Mouse (Mus musculus): ENCODE data around the gene Mbtd1.
"Not testable (repeated sequence)": the region's sequence is repeated elsewhere in the genome, so short reads cannot be mapped to it uniquely, and the experiment has no call there.

Gene Mbtd1

DNA sequence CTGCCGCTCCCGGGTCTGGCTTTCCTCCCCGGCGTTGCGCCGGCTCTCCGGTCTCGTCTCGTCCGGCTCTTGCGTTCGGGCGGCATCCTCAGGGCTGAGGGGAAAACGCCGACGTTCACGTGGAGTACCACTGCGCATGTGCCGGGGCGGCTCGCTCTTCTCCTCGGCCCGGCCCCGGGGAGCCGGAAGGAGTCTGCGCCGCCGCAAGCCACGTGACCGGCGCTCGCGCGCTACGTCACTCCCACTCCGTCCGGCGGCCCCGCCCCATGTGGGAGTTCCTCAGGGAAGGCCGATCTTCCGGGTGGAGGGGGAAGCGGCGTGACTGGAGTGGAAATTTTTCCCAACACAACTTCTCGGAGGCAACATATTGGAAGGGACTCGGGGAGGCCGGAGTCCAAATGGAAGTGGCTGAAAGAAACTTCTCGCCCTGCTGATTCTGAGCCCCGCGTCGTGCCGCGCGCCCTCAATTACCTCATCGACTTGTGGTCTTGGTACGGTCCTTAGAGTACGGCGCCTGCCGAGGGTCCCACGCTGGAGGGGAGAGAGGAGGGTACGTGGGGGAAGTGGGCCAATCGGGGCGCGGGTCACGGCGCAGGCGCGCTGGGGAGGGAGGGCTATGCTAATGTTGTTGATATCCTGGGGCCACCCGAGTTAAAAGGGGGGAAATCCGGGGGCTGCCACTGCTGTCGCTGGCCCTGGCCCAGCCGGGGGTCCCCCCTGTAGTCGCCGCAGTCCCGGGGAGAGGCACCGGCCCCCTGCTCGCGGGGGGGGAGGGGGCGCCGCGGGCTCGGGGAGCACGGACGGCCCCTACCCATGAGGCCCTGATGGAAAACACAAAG lies at the start of gene Mbtd1, which contains the start of gene Utp18:
Gene Mbtd1 (plus strand): TSS at position 281 of the 839 bp plus-strand sequence.
Gene Utp18 (minus strand): TSS at position 195 of the 839 bp plus-strand sequence.
- peak; percentile 99 for DNase-seq (ENCODE audit: low read depth, low spot score)

DNA sequence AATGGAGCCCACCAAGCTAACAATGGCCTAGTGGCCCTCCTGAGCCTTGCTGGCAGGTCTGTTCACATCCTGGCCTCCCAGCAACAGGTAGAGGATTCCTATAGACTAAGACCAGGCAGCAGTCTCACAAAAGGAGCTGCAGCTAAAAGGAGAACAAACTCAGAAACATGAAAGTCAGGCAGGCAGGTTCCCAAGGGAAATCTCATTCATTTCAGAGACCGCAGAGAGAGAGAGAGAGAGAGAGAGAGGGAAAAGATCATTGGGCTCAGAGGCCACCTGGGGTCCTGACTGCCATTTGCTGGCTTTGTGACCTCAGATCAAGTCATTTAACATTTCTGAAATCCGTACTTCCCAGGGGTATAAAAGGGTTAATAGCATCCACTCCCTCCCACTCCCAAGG lies 38.3 kb upstream of the Mbtd1 start:
- DNase-seq (ENCODE audit: low read depth, low spot score) = no peak

DNA sequence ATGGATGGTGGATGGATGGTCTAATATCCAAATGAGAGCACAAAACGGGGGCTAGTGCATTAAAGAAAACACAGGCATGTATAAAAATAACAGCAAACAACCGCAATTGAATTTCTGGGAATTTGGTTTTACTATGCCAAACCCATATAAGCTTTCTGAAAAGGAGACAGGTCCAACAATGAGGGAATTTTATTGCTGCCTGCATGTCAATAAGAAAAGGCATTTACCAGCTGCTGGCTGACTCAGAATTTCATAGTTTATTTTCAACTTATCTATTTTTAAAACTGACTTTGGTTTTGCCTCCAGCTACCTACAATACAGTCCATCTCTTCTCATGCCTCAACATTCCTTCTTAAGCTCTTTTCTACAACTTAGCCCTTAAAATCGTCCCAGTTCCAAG lies 33.1 kb upstream of the Mbtd1 start:
- no peak for DNase-seq (ENCODE audit: low read depth, low spot score)

DNA sequence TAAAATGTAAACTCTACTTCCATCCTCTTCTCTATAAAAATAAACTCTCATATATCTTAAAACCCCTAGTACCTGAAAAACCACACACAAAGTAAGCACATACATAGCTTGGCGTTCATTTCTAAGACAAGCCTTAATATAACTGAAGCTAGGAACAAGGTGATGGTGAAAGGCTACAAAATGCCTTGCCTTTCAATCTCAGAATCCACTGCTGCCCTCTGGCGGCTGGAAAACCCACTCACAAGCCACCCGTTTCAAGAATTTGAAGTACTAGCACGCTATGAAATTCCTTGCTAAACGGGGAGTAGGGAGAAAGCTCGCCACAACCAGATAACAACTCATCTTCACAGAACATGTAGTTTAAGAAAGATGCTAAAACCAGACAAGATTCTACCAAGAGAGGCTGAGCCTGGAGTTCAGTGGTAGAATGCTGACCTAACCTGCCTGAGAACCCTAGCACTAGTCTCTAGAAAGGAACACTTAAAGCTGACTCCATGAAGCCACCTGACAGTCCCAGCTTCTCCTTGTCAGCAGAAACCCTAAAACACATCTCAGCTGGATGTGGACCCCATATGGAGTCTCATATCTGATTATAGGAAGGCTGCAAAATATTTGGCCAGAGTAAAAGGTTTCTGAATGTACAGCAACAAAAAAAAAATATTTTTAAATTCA lies 29.2 kb upstream of the Mbtd1 start:
- DNase-seq (ENCODE audit: low read depth, low spot score) = peak; percentile 81

DNA sequence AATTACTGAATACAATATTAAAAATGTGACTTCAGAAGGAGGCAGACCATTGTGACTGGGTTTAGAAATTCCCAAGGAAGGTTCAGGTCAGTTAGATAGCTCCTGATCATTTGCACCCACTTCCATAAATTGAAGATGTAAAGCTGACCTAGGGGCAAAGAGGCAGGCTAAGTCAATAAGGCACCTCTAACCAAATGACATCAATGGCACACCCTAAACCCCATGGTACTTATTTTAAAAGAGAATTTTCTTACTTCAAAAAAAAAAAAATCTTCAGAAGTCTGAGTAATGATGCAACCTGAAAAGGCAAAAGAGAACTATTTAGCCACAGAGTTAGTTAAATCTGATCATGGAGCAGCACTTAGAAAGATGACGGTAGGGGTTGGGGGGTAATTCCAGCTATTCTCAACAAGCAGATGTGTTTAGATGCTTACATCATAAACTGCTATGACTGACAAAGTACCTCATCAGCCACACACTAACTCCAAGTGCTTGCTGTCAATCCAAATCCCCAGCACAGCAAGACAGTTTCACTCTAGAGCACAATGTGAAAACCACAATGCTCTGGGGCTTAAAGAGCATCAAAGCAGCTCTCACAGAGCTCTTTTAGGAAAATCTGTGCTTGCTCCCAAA lies 25.0 kb upstream of the Mbtd1 start:
- no peak for DNase-seq (ENCODE audit: low read depth, low spot score)

DNA sequence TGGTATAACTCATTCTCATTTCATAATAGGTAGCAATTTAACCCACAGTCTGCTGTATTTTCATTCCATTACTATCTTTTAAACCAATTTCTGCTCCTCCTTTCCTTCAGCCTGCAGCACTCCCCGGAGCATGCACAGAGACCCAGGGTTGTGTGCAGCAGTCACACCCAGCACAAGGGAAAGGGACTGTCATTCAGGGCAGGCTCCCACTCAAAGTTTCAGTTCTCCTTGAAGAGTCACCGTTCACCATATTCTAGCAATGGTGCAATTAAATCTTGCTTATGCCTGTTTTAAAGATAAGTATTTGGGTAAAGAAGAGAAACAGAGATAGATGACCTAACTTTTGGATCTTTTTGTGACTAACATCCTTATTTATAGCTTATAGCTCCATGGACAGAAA lies 24.5 kb upstream of the Mbtd1 start:
- DNase-seq (ENCODE audit: low read depth, low spot score) = no peak

DNA sequence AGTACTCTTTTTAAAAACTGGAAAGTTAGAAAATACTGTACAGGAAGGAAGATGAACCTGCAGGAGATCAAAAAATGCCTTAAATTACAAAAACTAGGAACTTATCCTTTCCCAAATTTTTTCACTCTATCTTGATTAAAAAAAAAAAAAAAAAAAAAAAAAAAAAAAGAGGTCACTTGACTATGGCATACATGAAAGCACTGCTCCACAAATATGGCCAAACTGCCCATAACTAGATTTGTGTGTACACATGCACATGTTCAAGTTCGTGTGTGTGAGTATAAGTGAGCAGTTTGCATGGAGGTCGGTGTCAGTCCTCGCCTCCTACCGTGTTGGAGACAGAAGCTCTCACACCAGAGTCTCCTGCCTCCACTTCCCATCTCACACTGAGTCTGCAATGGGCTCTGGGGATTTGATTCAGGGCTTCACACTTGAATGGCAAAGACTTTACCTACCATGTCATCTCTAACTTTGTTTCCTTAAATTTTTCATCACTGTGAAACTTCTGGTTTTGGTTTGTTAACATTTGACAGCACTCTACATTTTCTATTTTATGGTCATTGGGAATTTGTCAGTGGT lies 23.5 kb upstream of the Mbtd1 start:
- DNase-seq (ENCODE audit: low read depth, low spot score) = no peak

DNA sequence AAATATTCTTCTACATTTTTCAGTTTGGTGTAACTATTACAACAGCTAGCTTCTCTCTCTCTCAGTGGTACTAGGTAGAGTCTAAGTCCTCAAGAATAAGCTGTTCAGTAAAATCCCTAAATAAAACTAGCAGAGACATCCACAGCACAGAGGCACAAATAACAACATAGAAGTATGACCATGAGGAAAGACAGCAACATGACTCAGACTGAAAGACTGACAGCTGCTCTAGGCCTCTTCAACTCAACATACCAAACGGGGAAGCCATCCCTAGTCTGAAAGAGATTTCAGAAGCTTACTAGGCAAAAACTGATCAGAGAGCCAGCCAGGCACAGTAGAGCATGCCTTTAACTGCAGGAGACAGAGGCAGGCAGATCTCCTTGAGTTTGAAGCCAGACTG lies 23.0 kb upstream of the Mbtd1 start:
- no peak for DNase-seq (ENCODE audit: low read depth, low spot score)

DNA sequence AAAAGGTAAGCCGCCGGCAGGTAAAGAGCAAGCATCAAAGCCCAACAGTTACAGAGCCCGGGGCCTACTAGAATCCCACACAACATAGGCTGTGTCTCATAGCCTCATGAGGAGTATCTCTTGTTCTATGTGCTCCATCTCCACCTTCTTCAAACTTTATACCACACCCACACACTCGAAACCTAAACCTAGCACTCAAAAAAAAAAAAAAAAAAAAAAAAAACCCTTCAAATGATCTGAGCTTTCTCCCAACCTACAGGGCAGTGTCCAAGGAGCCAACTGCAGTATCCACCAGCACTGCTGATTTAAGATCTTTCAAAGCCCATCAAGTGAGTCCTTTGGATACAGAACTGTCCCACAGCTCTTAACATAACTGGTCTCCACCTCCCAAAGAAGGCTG lies 1.6 kb upstream of the Mbtd1 start:
- no peak for DNase-seq (ENCODE audit: low read depth, low spot score)

DNA sequence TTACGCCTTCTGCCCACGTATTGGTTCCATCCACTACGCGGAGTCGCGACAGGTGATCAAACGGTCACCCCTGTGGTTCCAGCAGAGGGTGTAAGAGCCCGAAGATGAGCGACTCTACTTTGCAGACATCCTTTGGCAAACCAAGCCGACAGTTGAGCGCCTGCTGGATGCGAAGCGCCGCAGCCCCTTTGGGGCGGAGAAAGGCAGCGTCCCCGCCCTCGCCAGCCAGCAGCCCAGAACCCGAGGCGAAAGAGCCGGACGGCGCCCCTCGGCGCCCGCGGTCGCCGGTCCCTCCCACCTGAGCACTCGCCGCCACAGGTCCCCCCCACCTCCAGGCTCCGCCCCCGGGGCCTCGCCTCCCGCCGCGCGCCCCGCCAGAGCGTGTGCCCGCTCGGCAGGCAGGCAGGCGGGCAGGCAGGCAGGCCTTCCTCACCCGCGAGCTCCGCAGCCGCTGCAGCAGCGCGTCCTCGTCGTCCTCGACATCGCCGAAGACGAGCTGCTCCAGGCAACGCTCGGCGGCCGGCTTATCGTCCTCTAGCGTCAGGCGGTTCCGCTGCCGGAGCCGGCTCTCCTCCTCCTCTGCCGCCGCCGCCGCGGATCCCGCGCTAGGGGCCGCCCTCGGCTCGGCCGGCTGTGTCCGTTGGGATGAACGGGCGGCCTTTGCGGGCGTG lies 616 bp upstream of the Mbtd1 start:
- DNase-seq (ENCODE audit: low read depth, low spot score) = peak; percentile 92

DNA sequence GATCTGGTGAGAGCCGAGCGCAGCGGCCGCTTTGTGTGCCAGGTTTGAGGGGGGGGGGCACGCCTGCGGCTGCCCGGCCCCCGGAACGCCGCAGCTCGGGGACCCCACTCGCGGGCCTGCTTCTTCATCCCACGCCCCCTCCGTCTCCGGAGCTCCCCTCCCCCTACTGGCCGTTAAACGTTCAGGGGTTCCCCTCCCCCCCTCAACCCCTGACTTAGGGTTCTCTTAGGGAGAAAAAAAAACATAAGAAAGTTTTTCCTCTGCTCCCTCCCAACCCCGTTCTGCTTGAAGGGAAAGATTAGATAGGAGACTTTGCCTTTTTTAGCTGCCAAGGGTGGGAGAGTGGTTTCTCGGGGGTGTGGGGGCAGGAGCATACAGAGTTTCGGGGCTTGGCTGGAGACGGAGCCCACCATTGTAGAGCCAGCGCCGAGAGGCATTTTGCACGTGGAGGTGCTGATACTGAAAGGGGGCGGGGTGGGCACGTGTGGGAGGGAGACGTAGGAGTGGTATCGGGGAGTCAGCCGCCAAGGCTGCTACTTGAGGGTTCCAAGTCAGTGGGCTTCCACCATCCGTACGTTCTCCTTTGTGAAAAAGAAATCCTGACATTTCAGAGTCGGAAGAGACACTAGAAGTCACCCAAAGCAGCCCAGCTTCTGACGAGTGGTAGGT lies 893 bp downstream of the Mbtd1 start:
- DNase-seq (ENCODE audit: low read depth, low spot score) = peak; percentile 55

DNA sequence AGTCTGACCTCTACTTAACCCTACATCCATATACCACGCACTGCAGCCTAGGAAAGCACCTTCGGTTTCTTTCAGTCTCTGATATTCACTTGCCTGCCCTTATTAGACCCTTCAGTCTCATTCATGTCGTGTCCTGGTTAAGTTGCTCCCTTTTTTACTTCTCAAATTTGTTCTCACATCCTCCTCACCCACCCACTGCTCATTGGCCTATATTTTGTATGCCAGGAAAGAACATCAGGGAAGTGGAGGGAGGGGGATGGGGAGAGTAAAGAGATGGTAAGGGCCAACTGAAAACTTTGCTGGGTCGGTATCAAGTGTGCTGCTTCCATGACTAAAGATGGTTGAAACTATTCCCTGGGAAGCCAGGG lies 1.4 kb downstream of the Mbtd1 start:
- no peak for DNase-seq (ENCODE audit: low read depth, low spot score)

DNA sequence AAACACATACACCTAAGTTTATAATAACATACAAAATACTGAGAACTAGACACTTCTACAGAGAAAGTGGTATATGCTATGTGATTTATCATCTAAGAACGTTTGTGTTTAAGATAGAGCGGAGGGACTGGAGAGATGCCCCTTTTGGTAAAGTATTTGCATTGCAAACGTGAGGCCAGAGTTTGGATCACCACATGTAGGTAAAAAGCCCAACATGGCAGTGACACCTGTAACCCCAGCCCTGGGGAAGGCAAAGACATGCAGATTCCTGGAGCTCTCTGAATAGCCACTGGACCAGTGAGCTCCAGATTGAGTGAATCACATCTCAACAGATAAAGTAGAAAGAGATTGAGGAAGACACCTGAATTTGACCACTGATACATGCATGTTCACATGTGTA lies 12.1 kb downstream of the Mbtd1 start:
- peak; percentile 7 for DNase-seq (ENCODE audit: low read depth, low spot score)

DNA sequence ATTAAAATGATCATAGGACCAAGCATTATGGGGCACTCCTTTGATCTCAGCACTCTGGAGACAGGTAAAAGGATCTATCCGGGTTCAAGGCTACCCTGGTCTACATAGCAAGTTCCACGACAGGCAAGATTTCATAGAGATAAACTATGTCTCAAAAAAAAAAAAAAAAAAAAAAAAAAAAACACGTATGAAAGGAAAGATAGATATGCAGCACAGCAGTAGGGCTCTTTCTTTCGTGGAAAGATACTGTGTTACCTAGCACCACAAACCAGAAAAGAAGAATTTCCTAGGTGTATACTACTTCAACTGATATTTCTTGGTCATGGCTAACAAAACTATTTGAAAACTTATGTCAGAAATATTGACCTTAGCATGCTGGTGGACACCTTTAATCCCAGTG lies 21.2 kb downstream of the Mbtd1 start:
- no peak for DNase-seq (ENCODE audit: low read depth, low spot score)

DNA sequence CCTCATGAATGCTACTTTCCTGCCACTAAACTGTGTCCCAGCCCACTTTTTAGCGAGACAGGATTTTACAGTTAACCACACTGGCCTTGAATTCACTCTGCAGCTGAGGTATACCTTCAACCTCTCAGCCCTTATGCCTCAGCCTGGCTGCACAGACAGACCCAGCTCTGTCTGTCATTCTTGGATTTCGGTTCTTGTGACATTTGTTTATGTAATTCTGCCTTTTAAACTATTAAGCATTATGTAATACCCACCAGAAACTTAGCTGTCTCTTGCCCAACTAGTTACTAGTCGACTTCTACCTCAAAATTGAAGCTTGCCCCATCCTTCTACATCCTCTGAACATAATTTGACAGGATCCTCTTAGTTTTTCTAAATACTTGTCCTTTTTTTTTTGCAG lies 22.2 kb downstream of the Mbtd1 start:
- no peak for DNase-seq (ENCODE audit: low read depth, low spot score)

DNA sequence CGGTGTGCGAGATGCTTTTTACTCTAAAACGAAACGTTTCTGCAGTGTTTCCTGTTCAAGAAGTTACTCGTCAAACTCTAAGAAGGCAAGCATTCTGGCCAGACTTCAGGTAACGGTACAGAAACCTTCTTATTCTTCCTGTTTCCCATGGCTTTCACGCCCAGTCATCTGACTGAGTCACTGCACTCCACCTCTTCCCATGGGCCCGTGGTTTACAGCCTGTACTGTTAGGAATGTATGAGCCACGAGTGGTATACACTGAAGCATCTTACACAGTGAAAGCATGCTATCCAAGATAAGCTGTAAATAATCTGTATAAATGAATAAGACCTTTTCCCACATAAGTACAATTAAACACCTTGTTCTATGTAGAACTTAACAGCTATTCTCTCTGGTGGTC lies 23.2 kb downstream of the Mbtd1 start:
- DNase-seq (ENCODE audit: low read depth, low spot score) = no peak

DNA sequence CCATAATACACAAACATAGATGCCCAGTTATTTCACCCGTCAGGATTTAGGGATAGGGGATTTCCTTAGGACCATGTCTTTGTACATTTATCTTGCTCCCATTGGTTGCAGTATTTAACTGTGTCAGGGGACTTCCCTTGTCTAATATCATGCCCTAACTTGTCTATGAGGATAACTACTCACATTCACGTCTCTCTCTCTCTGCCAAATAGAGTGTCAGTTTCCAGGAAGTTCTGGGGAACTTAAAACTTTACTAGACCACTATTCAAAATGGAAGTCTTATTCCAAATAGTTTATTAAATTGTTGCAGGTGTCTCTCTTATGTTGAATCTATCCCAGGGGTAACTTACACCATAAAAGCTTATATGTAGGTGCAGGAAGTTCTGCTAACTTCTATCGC lies 26.0 kb downstream of the Mbtd1 start:
- no peak for DNase-seq (ENCODE audit: low read depth, low spot score)

DNA sequence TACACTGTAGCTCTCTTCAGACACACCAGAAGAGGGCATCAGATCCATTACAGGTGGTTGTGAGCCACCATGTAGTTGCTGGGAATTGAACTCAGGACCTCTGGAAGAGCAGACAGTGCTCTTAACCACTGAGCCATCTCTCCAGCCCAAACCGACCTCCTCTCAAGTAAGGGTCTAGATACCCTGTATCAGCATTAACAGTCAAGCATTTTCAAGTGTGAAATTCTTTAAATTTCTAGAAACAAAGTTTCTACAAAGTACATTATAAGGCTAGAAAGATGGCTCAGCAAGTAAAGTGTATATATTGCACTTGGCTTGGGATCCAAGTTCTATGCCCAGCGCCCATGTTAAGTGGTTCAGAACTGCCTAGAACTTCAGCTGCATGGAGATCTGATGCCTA lies 29.4 kb downstream of the Mbtd1 start:
- DNase-seq (ENCODE audit: low read depth, low spot score) = not testable (repeated sequence)

DNA sequence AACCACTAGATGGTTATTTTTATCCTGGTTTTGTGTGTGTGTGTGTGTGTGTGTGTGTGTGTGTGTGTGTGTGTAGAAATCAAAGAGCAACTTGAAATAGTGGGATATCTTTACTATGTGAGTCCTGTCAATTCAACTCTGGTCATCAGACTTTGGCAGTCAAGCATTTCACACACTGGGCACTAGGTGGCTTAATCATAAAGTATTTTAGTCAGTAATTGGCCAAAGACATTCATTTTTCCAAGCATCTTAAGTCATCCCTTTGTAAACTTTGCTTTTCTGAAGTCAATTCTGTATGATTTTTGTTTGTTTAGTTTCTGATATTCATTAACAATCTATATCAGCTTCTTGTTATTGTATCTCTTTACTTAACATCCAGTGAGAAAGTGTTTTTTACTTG lies 43.5 kb downstream of the Mbtd1 start:
- no peak for DNase-seq (ENCODE audit: low read depth, low spot score)

DNA sequence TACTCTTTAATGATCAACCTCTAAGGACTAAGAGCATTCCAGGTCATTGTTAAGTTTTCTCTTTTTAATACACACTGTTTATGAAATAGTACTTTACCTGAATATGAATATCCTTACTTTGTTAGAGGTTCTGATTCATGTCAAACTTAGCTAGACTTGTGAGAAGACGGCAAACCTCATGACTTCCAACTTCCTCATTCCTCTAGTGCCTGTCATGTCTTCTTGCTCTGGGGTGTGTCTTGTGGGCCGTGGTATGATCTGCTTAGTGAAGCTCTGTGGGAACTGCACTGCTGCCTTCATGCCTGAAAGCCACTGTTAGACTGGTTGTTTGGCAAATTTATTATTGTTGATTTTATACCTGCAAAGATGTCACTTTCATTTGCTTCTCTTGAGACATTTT lies 55.3 kb downstream of the Mbtd1 start:
- DNase-seq (ENCODE audit: low read depth, low spot score) = no peak

DNA sequence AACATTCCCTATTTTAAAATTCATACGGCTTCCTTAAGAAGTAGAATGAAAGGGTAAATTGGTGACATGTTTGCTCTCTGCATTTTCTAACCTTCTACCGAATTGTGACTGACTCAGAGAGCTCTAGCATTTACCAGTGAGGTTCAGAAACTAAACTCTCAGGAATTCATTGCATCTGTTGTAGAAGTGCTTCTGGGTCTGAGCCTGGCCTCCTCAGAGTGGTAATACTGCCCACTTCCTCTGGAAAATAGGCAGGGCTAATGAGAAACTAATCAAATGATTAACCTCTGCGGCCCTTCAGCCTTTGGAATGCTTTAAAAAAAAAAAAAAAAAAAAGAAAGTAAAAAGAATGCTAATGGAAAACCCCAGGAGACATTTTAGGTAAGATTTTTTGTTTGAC lies 59.3 kb downstream of the Mbtd1 start:
- no peak for DNase-seq (ENCODE audit: low read depth, low spot score)
